ENCODE assay signal across 20 mouse cellular contexts in genomic region chrX:142697545-142698204, GRCm38 (mm10). TPM values are rescaled to one million over a fixed set of nuclear protein-coding genes. Genes with fewer than 3 reads are reported as not detected.
DNase-seq lines count a peak whose midpoint lies in the region; ATAC-seq and TF ChIP-seq lines count a peak whose summit lies in the region.
"Had no signal": no experiment of that assay in that cellular context is flagged by ENCODE, and none has a peak within 500 bp of the region (broad histone marks: within the 10 kb centered on the region; RNA-seq: fewer than 3 reads in every experiment).

No protein-coding gene starts in this region.

- H3K9me3 ChIP-seq in stomach, postnatal 0 days (ENCODE audit: control insufficient read depth, low read length), result no peaks in the 10 kb centered on the region
- H3K9me3 ChIP-seq: embryonic facial prominence, embryonic 13.5 days; hindbrain, embryonic 13.5 days; stomach, embryonic 15.5 days had no signal

- H3K4me3 ChIP-seq in heart, adult 2 months, result no peak overlapping the region
- no peak overlapping the region for H3K4me3 ChIP-seq in kidney, adult 2 months (ENCODE audit: insufficient read depth, low read depth, low read length)
- H3K4me3 ChIP-seq in stomach, postnatal 0 days (ENCODE audit: low read depth, low read length), result no peak overlapping the region
- H3K4me3 ChIP-seq: embryonic facial prominence, embryonic 13.5 days; hindbrain, embryonic 13.5 days; stomach, embryonic 15.5 days had no signal

- H3K79me2 ChIP-seq in heart, adult 2 months (replicated peaks; ENCODE audit: control insufficient read depth, insufficient read depth, low read length), result no peaks in the 10 kb centered on the region

- no peak for TF ChIP-seq POLR2A in heart, adult 2 months (IDR thresholded peaks at IDR 0.05; ENCODE audit: insufficient read depth, low read depth, low read length)
- TF ChIP-seq POLR2A in kidney, adult 2 months (IDR thresholded peaks at IDR 0.05; ENCODE audit: low read depth, low read length), result no peak

- H3K9ac ChIP-seq in heart, adult 2 months (ENCODE audit: low read depth, low read length), result no peak overlapping the region
- no peak overlapping the region for H3K9ac ChIP-seq in stomach, postnatal 0 days (ENCODE audit: low read length)
- H3K9ac ChIP-seq: embryonic facial prominence, embryonic 13.5 days; forebrain, postnatal 0 days; hindbrain, embryonic 13.5 days; stomach, embryonic 15.5 days had no signal

- 72% methylated on average over 5 of the region's 5 CpGs for WGBS in heart, adult 2 months
- WGBS in kidney, adult 2 months, result 21% methylated on average over 5 of the region's 5 CpGs
- 53% methylated on average over 5 of the region's 5 CpGs for WGBS in stomach, postnatal 0 days

- no peak for TF ChIP-seq CTCF in heart, adult 2 months (IDR thresholded peaks at IDR 0.05)
- TF ChIP-seq CTCF in kidney, adult 2 months (conservative IDR thresholded peaks at IDR 0.05; ENCODE audit: insufficient read depth, insufficient read length, low read depth, low read length), result no peak
- TF ChIP-seq CTCF in stomach, postnatal 0 days (IDR thresholded peaks at IDR 0.05; ENCODE audit: low read depth), result no peak

- no peak overlapping the region for H3K27ac ChIP-seq in heart, adult 2 months
- peak overlapping the region; percentile 89 for H3K27ac ChIP-seq in kidney, adult 2 months (ENCODE audit: insufficient read depth, low read depth, low read length)
- 0 out of 2 replicates have a peak overlapping the region, but pooled peaks have one; percentile 18 for H3K27ac ChIP-seq in stomach, postnatal 0 days (replicated peaks)
- H3K27ac ChIP-seq: embryonic facial prominence, embryonic 13.5 days; hindbrain, embryonic 13.5 days; stomach, embryonic 15.5 days had no signal

- H3K4me2 ChIP-seq in stomach, postnatal 0 days (replicated peaks; ENCODE audit: low read depth), result no peak overlapping the region
- H3K4me2 ChIP-seq: embryonic facial prominence, embryonic 13.5 days; hindbrain, embryonic 13.5 days; liver, embryonic 11.5 days; stomach, embryonic 15.5 days had no signal

- intact Hi-C loops in heart, adult 2 months (cut with DNase I), result no loop called here

- H3K36me3 ChIP-seq in heart, adult 2 months (ENCODE audit: control insufficient read depth, insufficient read depth, low read length), result peaks cover 2% of the 10 kb centered on the region
- H3K36me3 ChIP-seq in kidney, adult 2 months (ENCODE audit: control insufficient read depth, insufficient read depth, low read length), result no peaks in the 10 kb centered on the region
- no peaks in the 10 kb centered on the region for H3K36me3 ChIP-seq in stomach, postnatal 0 days (ENCODE audit: control insufficient read depth, insufficient read depth, low read length)
- H3K36me3 ChIP-seq: hindbrain, embryonic 13.5 days; stomach, embryonic 15.5 days had no signal

- TF ChIP-seq EP300 in heart, adult 2 months (IDR thresholded peaks at IDR 0.05; ENCODE audit: insufficient read depth, low read depth, low read length), result no peak
- TF ChIP-seq EP300 in stomach, postnatal 0 days (optimal IDR thresholded peaks at IDR 0.05), result no peak

- peak; percentile 45; the same call in 1 of the 2 replicates for ATAC-seq in stomach, postnatal 0 days (ENCODE audit: low FRiP score, low TSS enrichment)
- ATAC-seq: forebrain, postnatal 0 days; midbrain, embryonic 16.5 days had no signal

- peak; percentile 61 for DNase-seq in heart, adult 11 months
- DNase-seq in heart, adult 2 months, result no peak
- DNase-seq in kidney, adult 2 months, result peak; percentile 73
- peak; percentile 24 for DNase-seq in kidney, postnatal 14 days
- DNase-seq in stomach, postnatal 0 days (ENCODE audit: low spot score), result no peak
- no peak for DNase-seq in lung, postnatal 36 days
- no peak for DNase-seq in B cell, adult 2 months
- DNase-seq in cerebellum, adult 9-10 months, result no peak
- DNase-seq: adrenal gland, adult 8-10 months; cerebellum, adult 8-10 months; forebrain, postnatal 0 days; layer of hippocampus, adult 9-11 months; lung, adult 2 months; thymus, postnatal 36 days had no signal

- no peaks in the 10 kb centered on the region for H3K27me3 ChIP-seq in heart, adult 2 months (ENCODE audit: control insufficient read depth, insufficient read depth, low read length)
- no peaks in the 10 kb centered on the region for H3K27me3 ChIP-seq in kidney, adult 2 months (replicated peaks; ENCODE audit: control insufficient read depth, insufficient read depth, low read length)
- H3K27me3 ChIP-seq in stomach, postnatal 0 days (ENCODE audit: control insufficient read depth, insufficient read depth, low read length), result no peaks in the 10 kb centered on the region
- H3K27me3 ChIP-seq: CH12.LX; stomach, embryonic 15.5 days had no signal

- peaks cover 2% of the 10 kb centered on the region for H3K4me1 ChIP-seq in heart, adult 2 months (ENCODE audit: control insufficient read depth, insufficient read depth, low read length)
- H3K4me1 ChIP-seq in kidney, adult 2 months (ENCODE audit: control insufficient read depth, insufficient read depth, low read length), result peaks cover 13% of the 10 kb centered on the region; the same call in 1 of the 2 replicates
- no peaks in the 10 kb centered on the region for H3K4me1 ChIP-seq in stomach, postnatal 0 days (replicated peaks; ENCODE audit: control insufficient read depth, insufficient read depth)
- H3K4me1 ChIP-seq: hindbrain, embryonic 13.5 days had no signal

RNA-seq across cellular contexts. Expression of gene Tmem164, which starts 16.5 kb away (rescaled TPM):
- 10 to 100 TPM; 14.3 to 27.2 TPM for total RNA-seq in heart, adult 2 months (2021)
- 16.3 and 28.6 TPM in 2 replicates for polyA plus RNA-seq in heart, adult 2 months (2012; rRNA removed)
- 15.9 and 16.3 TPM in 2 replicates for polyA plus RNA-seq in kidney, adult 2 months (2012; rRNA removed)
- 29.9 and 32.4 TPM in 2 replicates for polyA plus RNA-seq in stomach, postnatal 0 days (2015; fragmentation: Nextera tagmentation; extraction: Ambion mirVana)

Comparison
In these comparisons a context has a peak if more than half of its experiments do, and no peak if none do; other contexts are left out.
1. DNase-seq: peak in heart, adult 11 months (single experiment), kidney, adult 2 months (single experiment) and kidney, postnatal 14 days (single experiment); none in heart, adult 2 months (0 of 2), stomach, postnatal 0 days (single experiment), lung, postnatal 36 days (single experiment), B cell, adult 2 months (0 of 2) and cerebellum, adult 9-10 months (single experiment).